Mouse (Mus musculus) neural tube, embryonic 13.5 days (tissue): ENCODE data around the gene Efhc1. TPM values are rescaled to one million over a fixed set of nuclear protein-coding genes. Genes with fewer than 3 reads are reported as not detected.

Experiments used
- ATAC-seq: fragments of 200-750 bp; cut with Nextera tagmentation; 2 replicates; pipeline ENCODE4 v1.8.0; 2017; ENCODE audit warnings: low read depth, mild to moderate bottlenecking, moderate TSS enrichment, moderate library complexity
- H3K27ac ChIP-seq: fragments of 300-500 bp; sonication (generic); replicated peaks from 2 replicates; pipeline ENCODE4 v1.5.1; 2015; ENCODE audit warnings: moderate library complexity, mild to moderate bottlenecking, inconsistent platforms
- H3K27me3 ChIP-seq: fragments of 300-500 bp; sonication (generic); 2 replicates; pipeline ENCODE4 v1.6.1; 2015; ENCODE audit warnings: mild to moderate bottlenecking, inconsistent platforms
- H3K36me3 ChIP-seq: fragments of 300-500 bp; sonication (generic); 2 replicates; pipeline ENCODE4 v1.6.1; 2015; ENCODE audit warnings: mild to moderate bottlenecking, inconsistent platforms
- H3K4me1 ChIP-seq: fragments of 300-500 bp; sonication (generic); replicated peaks from 2 replicates; pipeline ENCODE4 v1.6.1; 2015; ENCODE audit warnings: inconsistent platforms
- H3K4me2 ChIP-seq: fragments of 300-500 bp; sonication (generic); 2 replicates; pipeline ENCODE4 v1.6.1; 2015; ENCODE audit warnings: inconsistent platforms, mild to moderate bottlenecking, moderate library complexity
- H3K4me3 ChIP-seq: fragments of 300-500 bp; sonication (generic); 2 replicates; pipeline ENCODE4 v1.5.1; 2015; ENCODE audit warnings: mild to moderate bottlenecking, inconsistent platforms
- H3K9ac ChIP-seq: fragments of 300-500 bp; sonication (generic); 2 replicates; pipeline ENCODE4 v1.6.1; 2015; ENCODE audit warnings: moderate library complexity, mild to moderate bottlenecking, inconsistent platforms
- H3K9me3 ChIP-seq: fragments of 300-500 bp; sonication (generic); 2 replicates; pipeline ENCODE4 v1.6.1; 2016; ENCODE audit warnings: inconsistent platforms
- WGBS: fragments of 180-500 bp; shearing (Covaris S2); methylation state at CpG from one replicate; pipeline ENCODE4 v1.1.7; 2015; 5-methylcytosine and 5-hydroxymethylcytosine counted together
- polyA plus RNA-seq: library from polyadenylated mRNA; unstranded; fragments of >200 nt; fragmentation: Nextera tagmentation; extraction: Ambion mirVana; gene quantifications from 2 replicates; pipeline ENCODE4 v1.2.1, GENCODE M21; 2015

Gene Efhc1
- polyA plus RNA-seq, 1 experiment from 2014 or later: 2.0 TPM

- Histone ChIP-seq H3K9me3 (no peaks in the 10 kb centered on the region), H3K36me3 (no peaks in the 10 kb centered on the region), H3K27ac (no peak overlapping the region), H3K4me1 (peaks cover 8% of the 10 kb centered on the region; the same call in 1 of the 2 replicates), H3K4me2 (no peak overlapping the region), H3K9ac (no peak overlapping the region), H3K4me3 (no peak overlapping the region), H3K27me3 (no peaks in the 10 kb centered on the region)
- 63% methylated on average over 17 of the region's 17 CpGs for WGBS
- no peak for ATAC-seq
Measured at GRCm38 (mm10) chr1:20996603-20997327, 45.3 kb downstream of the Efhc1 start.

DNA sequence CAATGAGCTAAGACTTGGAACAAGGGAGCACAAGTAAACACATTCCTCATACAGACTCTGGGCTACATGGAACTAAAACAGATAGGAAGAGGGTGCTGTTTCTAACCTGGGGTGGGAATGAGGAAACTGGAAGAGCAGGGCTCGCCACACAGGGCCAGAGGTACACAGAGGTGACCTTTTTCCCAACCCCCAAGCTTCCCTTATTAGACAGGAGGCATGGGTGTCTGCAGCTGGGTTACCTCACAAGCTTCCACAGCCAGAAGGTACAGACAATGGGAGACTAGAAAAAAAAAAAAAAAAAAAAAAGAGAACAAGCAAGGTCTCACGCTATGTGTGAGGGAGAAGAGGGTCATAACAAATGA lies 45.9 kb downstream of the Efhc1 start:
- no peak for ATAC-seq
- H3K36me3 ChIP-seq: no peaks in the 10 kb centered on the region
- no peak overlapping the region for H3K4me2 ChIP-seq
- peaks cover 8% of the 10 kb centered on the region; the same call in 1 of the 2 replicates for H3K4me1 ChIP-seq
- no peak overlapping the region for H3K27ac ChIP-seq
- no peak overlapping the region for H3K4me3 ChIP-seq
- 75% methylated on average over 2 of the region's 2 CpGs for WGBS
- no peak overlapping the region for H3K9ac ChIP-seq
- H3K27me3 ChIP-seq: no peaks in the 10 kb centered on the region
- H3K9me3 ChIP-seq: no peaks in the 10 kb centered on the region

DNA sequence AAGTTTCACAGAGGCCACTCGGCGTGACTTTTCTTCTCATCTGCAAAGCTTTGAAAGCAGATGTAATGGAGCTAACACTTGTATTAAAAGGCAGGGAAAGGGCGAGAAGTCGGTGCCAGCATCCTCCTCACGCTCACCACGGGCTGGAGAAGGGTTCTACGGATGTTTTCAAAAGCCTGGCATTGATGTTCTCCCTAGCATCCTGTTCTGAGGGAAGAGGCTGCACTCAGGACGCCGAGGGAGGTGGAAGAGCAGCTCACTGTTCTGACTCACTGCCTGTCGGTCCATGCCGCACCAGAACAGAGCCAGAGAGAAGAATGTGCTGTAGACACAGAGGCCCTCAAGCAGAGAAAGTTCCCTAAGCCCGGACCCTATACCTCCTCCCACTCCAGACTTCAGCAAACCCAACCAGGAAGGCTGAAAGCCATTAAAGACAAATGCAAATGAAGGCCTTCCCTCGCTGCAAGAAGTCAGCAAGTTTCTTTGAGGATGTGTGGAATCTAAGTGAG lies 46.5 kb downstream of the Efhc1 start:
- Histone ChIP-seq H3K4me2 (no peak overlapping the region), H3K9ac (no peak overlapping the region), H3K36me3 (no peaks in the 10 kb centered on the region), H3K27ac (no peak overlapping the region), H3K4me3 (no peak overlapping the region), H3K4me1 (peaks cover 12% of the 10 kb centered on the region; the same call in 1 of the 2 replicates), H3K27me3 (no peaks in the 10 kb centered on the region), H3K9me3 (no peaks in the 10 kb centered on the region)
- no peak for ATAC-seq
- 66% methylated on average over 13 of the region's 13 CpGs for WGBS

GRCm38 (mm10) chr1:21002246-21003142 lies 51.1 kb downstream of the Efhc1 start:
- Histone ChIP-seq H3K27ac (no peak overlapping the region), H3K9me3 (no peaks in the 10 kb centered on the region), H3K36me3 (0 out of 2 replicates have a peak, but pooled peaks cover 9% of the 10 kb centered on the region), H3K9ac (no peak overlapping the region), H3K4me2 (no peak overlapping the region), H3K4me3 (no peak overlapping the region), H3K27me3 (no peaks in the 10 kb centered on the region), H3K4me1 (0 out of 2 replicates have a peak, but pooled peaks cover 5% of the 10 kb centered on the region)
- WGBS: 87% methylated on average over 14 of the region's 14 CpGs
- peak; percentile 27; the same call in 1 of the 2 replicates for ATAC-seq

DNA sequence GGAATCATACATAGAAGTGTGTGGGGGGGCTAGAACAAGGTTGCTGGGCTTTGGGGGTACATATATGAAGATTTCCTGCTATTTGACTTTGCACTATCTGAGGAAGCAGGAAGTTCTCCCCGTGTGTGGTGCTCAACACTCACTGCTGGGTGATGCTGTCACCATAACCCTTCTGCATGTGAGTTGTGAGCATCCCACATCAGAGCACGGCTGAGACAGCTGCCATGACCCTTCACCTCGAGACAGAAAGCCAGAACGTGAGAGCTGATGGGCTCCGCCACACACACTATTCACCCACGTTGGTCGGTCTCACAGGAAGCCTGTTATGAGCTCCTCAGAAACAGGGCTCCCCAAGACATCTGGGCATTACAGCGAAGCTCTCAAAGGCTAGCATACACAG lies 53.2 kb downstream of the Efhc1 start:
- Histone ChIP-seq H3K9me3 (no peaks in the 10 kb centered on the region), H3K9ac (no peak overlapping the region), H3K27ac (no peak overlapping the region), H3K4me1 (0 out of 2 replicates have a peak, but pooled peaks cover 5% of the 10 kb centered on the region), H3K4me3 (no peak overlapping the region), H3K36me3 (0 out of 2 replicates have a peak, but pooled peaks cover 9% of the 10 kb centered on the region), H3K27me3 (no peaks in the 10 kb centered on the region), H3K4me2 (no peak overlapping the region)
- 86% methylated on average over 8 of the region's 8 CpGs for whole genome bisulfite sequencing
- ATAC-seq: no peak

GRCm38 (mm10) chr1:21006775-21007174 lies 55.3 kb downstream of the Efhc1 start:
- Histone ChIP-seq H3K9ac (no peak overlapping the region), H3K4me3 (no peak overlapping the region), H3K27me3 (no peaks in the 10 kb centered on the region), H3K4me1 (0 out of 2 replicates have a peak, but pooled peaks cover 5% of the 10 kb centered on the region), H3K27ac (no peak overlapping the region), H3K4me2 (no peak overlapping the region), H3K9me3 (no peaks in the 10 kb centered on the region), H3K36me3 (0 out of 2 replicates have a peak, but pooled peaks cover 9% of the 10 kb centered on the region)
- no peak for ATAC-seq
- WGBS: 88% methylated on average over 5 of the region's 5 CpGs

DNA sequence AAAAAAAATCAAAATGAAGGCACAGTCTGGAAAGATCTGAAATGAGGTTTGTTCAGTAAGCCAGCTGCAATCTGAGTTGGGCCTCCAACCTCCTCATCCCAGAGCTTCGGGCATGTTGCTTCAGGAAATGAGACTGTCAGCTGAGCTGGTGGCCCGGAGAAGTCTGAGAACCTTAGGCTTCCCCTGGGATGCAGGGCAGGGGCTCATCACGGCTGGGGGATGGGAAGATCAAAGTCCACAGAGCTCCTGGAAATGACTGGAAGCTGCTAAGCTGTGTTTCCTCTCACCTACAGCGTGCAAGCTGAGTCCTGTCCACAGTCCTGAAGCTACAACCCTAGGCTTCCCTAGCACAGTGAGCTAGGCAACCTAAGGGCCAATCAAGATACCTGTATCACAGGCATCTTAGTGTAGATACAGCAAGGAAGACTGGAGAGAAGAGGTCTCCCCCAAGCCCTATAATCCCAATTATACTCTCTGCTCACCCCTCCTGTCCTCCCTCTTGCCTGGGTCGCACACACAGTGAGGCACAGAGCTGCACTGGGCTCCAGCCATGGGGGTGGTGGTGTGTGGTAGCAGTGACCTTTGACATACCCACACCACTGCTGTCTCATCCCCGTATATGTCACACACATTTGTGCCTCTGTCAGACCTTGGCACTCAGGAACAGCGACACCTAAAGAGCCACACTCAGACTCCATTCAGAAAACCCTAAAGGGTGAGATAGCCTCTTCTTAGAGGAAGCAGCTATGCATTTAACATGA lies 56.7 kb downstream of the Efhc1 start:
- H3K9me3 ChIP-seq: no peaks in the 10 kb centered on the region
- H3K27me3 ChIP-seq: no peaks in the 10 kb centered on the region
- 80% methylated on average over 7 of the region's 7 CpGs for WGBS
- no peaks in the 10 kb centered on the region for H3K4me1 ChIP-seq
- ATAC-seq: no peak
- no peak overlapping the region for H3K27ac ChIP-seq
- 0 out of 2 replicates have a peak, but pooled peaks cover 9% of the 10 kb centered on the region for H3K36me3 ChIP-seq
- no peak overlapping the region for H3K9ac ChIP-seq
- no peak overlapping the region for H3K4me3 ChIP-seq
- no peak overlapping the region for H3K4me2 ChIP-seq

DNA sequence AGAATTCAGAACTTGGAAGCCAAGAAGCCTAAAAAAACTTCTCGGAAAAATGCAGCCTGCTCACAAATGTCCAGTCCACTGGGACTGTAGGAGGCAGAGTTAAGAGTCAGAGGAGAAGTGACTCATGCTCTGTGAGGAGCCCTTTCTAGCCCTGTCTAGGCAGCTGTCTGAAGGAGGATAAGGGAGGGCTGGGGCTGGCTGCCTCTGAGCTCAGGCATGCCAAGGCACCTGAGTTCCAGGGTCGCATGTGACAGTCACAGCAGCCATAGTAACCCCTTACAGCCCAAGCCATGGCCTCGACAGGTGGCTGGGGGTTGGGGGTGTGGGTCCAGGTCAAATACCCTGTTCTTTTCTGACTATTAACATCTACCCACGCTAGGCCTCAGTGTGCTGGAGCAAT lies 57.5 kb downstream of the Efhc1 start:
- Histone ChIP-seq H3K9me3 (no peaks in the 10 kb centered on the region), H3K36me3 (0 out of 2 replicates have a peak, but pooled peaks cover 9% of the 10 kb centered on the region), H3K27me3 (no peaks in the 10 kb centered on the region), H3K4me2 (no peak overlapping the region), H3K4me3 (no peak overlapping the region), H3K9ac (no peak overlapping the region), H3K27ac (no peak overlapping the region), H3K4me1 (no peaks in the 10 kb centered on the region)
- ATAC-seq: no peak
- 73% methylated on average over 4 of the region's 4 CpGs for WGBS

DNA sequence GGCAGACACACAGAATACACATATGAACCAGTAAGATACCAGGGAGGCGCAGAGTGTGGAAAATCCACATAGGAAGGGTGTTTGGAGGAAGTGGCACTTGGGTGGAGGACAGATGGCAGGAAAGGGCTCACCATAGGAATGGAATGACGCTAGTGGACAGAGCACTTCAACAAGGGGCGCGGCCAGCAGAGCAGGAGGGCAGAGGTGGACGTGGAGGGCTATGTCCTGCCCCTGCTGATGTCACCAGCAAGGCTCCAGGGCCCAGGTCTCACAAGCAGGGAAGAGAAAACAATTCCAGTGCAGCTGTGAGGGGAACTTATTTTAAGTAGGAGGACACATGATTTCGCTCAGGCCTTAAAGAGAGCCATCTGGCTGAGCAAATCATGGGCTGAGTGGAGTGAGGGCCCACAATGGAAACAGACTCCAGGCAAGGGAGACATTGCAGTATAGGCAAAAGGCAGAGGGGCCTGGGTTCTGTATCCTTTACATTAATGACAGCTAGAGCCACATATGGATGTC lies 58.9 kb downstream of the Efhc1 start:
- ATAC-seq: no peak
- H3K27me3 ChIP-seq: no peaks in the 10 kb centered on the region
- H3K9ac ChIP-seq: no peak overlapping the region
- no peaks in the 10 kb centered on the region for H3K4me1 ChIP-seq
- H3K36me3 ChIP-seq: 0 out of 2 replicates have a peak, but pooled peaks cover 5% of the 10 kb centered on the region
- WGBS: 84% methylated on average over 6 of the region's 6 CpGs
- no peak overlapping the region for H3K4me3 ChIP-seq
- no peak overlapping the region for H3K4me2 ChIP-seq
- no peak overlapping the region for H3K27ac ChIP-seq
- H3K9me3 ChIP-seq: no peaks in the 10 kb centered on the region

GRCm38 (mm10) chr1:21014463-21014862 lies 63.0 kb downstream of the Efhc1 start:
- Histone ChIP-seq H3K4me1 (no peaks in the 10 kb centered on the region), H3K9ac (no peak overlapping the region), H3K9me3 (no peaks in the 10 kb centered on the region), H3K36me3 (no peaks in the 10 kb centered on the region), H3K4me3 (no peak overlapping the region), H3K4me2 (no peak overlapping the region), H3K27ac (no peak overlapping the region), H3K27me3 (no peaks in the 10 kb centered on the region)
- 66% methylated on average over 8 of the region's 8 CpGs for WGBS
- ATAC-seq: no peak

- H3K9ac ChIP-seq: no peak overlapping the region
- WGBS: 88% methylated on average over 3 of the region's 3 CpGs
- H3K4me2 ChIP-seq: no peak overlapping the region
- no peak overlapping the region for H3K4me3 ChIP-seq
- ATAC-seq: no peak
- no peaks in the 10 kb centered on the region for H3K36me3 ChIP-seq
- no peaks in the 10 kb centered on the region for H3K9me3 ChIP-seq
- H3K27ac ChIP-seq: no peak overlapping the region
- H3K27me3 ChIP-seq: no peaks in the 10 kb centered on the region
- H3K4me1 ChIP-seq: no peaks in the 10 kb centered on the region
Measured at GRCm38 (mm10) chr1:21023101-21023500, 71.7 kb downstream of the Efhc1 start.
